Mouse (Mus musculus) testis, adult 2 months (tissue): ENCODE measurements around the gene Rap1b.

Source experiments
- CTCF ChIP-seq: fragments of 200-500 bp; IDR thresholded peaks from 2 replicates; pipeline ENCODE4 v1.5.1; 2012; ENCODE audit warnings: low read depth, mild to moderate bottlenecking, inconsistent platforms, low read length, moderate library complexity; ENCODE audit not compliant: control insufficient read depth, insufficient read depth, insufficient replicate concordance
- POLR2A ChIP-seq: fragments of 200-500 bp; IDR thresholded peaks from 2 replicates; pipeline ENCODE4 v1.6.1; 2012; ENCODE audit warnings: low read depth, mild to moderate bottlenecking, inconsistent platforms, low read length, moderate library complexity; ENCODE audit not compliant: control insufficient read depth

DNA sequence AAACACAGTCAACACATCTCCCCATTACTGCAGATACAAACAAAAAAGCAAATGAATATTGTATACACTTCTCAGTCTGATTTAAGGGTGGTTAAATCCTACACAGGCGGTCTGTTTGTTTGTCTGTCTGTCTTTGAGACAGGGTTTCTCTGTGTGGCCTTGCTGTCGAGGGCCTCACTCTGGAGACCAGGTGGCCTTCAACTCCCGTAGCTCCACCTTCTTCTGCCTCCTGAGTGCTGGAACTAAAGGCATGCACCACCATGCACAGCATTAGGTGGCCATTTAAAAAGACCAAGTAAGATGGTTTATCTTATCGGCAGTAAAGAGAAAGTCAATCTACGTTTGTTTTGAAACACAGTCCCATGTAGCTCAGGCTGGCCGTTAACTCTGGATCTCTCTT, 22.5 kb downstream of the Rap1b start:
- TF ChIP-seq CTCF: no peak
- no peak for TF ChIP-seq POLR2A
